Mouse (Mus musculus): ENCODE measurements around the gene Wdfy1.
A peak's percentile ranks its signal among the peaks of the same experiment; 100 is the strongest.

The Wdfy1 gene

GRCm38 (mm10) chr1:79761106-79761916 lies 14.6 kb downstream of the Wdfy1 start:
- peak; percentile 70 for DNase-seq (ENCODE audit: low read depth, low spot score)

DNA sequence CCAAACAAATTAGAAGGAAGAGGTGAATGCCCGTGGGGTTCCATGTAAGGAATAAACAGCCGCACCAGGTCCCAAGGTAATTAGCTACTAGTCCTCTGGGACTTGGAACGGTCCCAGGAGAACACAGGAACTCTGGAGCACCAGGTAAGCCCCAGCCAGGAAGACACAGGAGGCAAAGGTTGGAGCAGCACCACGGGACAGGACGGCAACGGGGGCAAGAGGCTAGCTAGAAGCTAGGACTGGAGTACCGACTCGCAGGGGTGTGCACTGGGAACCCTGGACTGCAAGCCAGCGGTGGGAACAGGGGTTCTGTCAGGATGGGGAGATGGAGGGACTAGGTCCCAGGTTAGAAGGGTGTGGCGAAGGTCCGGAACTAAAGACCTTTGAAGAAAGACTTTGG lies 15.3 kb downstream of the Wdfy1 start:
- DNase-seq (ENCODE audit: low read depth, low spot score), result no peak

DNA sequence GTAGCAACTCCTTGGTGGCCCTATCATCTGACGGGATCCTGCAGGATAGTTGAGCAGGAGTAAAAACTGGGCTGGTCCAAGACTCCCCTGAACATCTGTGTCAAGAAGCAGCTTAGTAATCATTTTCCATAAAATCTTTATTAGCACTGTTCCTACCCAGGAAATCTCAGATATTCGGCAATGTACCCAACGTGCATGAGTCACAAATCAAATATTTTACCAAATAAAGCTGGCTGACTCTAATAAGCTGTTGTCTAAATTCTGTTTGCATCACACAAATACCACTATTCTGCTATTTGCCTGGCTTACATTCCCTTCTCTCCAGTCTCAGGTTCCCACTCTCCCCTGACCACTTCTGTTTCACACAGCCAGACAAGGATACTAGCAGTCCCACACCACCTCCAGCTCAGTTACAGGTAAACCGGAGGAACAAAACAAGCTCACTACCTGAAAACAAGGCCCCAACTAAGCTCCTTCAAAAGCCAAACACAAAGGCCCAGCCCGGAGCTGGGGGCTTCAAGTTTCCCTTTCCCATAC lies 16.4 kb downstream of the Wdfy1 start:
- no peak for DNase-seq (ENCODE audit: low read depth, low spot score)

GRCm38 (mm10) chr1:79759006-79759405 lies 16.9 kb downstream of the Wdfy1 start:
- no peak for DNase-seq (ENCODE audit: low read depth, low spot score)

DNA sequence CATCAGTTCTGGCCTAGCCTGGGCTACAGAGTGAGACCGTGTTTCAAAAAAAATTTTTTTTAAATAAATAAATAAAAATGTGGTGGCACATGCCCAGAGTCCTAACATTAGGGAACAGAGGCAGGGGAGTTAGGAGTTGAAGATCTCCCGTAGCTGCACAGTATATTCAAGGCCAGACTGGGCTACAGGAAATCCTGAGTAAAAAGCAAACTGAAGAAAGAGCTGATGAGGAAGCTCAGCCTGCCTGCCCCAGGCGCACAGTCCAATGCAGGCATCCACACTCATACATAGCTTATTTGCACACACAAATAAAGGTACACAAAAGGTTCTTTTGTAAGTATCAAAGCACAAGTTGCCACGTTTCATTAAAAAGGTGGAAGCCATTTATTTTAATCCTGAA lies 18.3 kb downstream of the Wdfy1 start:
- DNase-seq (ENCODE audit: low read depth, low spot score), result no peak

DNA sequence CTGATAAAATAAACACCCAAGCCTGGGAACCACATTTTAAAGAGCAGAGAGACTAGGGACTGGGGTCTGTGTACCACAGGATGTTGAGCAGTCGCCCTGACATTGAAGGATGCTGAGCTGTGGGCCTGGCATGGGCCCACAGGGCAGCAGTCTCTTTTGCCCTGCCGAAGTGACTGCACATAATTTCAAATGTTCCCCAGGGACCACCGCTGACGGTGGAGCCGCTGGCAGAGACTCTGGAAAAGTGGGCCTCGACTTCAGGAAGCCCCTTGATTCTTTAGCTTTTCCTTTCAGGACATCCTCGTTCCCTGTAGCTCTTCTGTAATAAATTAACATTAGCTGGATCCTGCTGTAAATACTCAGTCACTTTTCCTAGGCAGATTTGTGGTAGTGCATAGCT lies 18.8 kb downstream of the Wdfy1 start:
- no peak for DNase-seq (ENCODE audit: low read depth, low spot score)

- DNase-seq (ENCODE audit: low read depth, low spot score), result no peak
Observed at GRCm38 (mm10) chr1:79756417-79756816, 19.5 kb downstream of the Wdfy1 start.

DNA sequence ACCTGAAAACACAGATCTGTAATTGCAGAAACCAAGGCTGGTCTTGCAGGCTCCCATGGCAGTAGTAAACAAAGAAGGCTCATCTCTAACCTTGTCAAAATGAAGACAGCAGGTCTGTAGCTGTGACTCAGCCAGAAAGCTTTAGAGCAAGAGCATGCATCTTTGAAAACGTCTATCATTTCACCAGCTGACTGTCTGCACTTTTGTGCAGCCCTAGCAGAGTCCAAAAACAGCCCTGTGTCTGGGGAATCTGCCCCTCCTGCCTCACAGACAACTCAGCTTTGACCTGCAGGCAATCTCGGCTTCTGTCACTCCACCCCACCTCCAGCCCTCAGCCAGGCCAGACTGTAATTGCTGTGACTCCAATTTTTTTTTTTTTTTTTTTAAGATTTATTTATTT lies 20.6 kb downstream of the Wdfy1 start:
- no peak for DNase-seq (ENCODE audit: low read depth, low spot score)

GRCm38 (mm10) chr1:79754936-79755335 lies 21.0 kb downstream of the Wdfy1 start:
- no peak for DNase-seq (ENCODE audit: low read depth, low spot score)

- no peak for DNase-seq (ENCODE audit: low read depth, low spot score)
Observed at GRCm38 (mm10) chr1:79753456-79753855, 22.5 kb downstream of the Wdfy1 start.

DNA sequence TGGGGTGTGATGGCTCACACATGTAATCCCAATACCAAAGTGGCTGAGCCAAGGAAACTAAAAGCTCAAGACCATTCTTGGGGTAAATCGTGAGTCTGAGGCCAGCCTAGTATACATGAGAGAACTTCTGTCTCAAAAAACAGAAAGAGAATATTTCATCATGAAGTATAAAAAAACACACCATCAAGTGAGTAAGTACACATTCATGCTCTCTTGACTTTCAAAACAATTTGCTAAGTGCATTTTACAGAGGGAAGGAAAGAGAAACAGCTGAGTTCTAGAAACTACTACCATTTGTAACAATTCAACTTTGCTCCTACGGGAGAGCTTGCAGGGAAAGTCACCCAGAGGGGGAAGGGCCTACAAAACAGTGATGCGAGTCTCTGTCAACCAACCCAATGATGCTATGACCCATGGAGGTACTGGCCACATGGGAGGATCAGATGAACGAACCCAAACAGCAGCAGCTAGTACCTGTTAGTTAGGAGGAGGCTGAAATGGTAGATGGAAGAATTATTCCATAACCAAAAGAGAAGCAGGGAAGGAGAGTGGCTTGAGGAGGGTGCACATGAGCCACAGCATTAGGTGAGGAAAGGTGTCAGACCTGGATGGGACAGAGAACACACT lies 23.1 kb downstream of the Wdfy1 start:
- DNase-seq (ENCODE audit: low read depth, low spot score), result no peak

- no peak for DNase-seq (ENCODE audit: low read depth, low spot score)
Observed at GRCm38 (mm10) chr1:79752015-79752695, 23.8 kb downstream of the Wdfy1 start.

DNA sequence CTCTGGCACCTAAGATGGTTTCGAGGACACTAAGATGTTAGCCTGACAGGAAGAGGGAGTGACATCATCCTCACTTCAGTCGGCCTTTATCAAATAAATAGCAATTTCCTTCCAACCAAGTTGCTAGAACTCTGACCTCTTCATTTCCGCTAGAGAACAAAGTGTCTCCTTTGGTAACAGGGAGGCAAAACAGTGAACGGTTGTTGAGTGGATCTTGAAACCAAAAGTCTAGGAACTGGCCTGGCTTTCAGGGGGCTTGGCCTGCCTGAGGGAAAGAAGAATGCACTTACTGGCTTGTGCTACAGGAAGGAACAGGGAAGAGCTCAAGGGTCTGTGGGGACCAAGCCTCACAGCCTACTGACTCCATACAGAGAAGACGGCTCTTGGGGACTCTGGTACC lies 24.8 kb downstream of the Wdfy1 start:
- no peak for DNase-seq (ENCODE audit: low read depth, low spot score)

DNA sequence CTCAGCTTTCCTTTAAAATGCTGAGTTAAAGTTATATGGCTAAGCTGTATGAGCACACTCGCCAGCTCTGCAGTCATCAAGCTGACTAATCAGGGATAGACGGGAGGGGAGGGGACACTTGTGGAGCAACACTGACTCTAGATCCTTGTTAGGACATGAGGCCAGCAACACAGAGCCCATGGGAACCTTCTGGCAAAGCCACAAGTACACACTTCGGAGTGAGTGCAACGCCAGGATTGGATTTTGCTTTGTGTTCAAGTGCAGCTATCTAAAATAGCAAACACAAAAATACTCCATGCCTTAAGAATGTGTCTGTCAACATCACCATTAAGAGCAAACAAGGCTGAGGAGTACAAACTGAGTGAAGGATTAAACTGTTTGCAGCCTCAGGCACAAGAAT lies 29.9 kb downstream of the Wdfy1 start:
- DNase-seq (ENCODE audit: low read depth, low spot score), result no peak

DNA sequence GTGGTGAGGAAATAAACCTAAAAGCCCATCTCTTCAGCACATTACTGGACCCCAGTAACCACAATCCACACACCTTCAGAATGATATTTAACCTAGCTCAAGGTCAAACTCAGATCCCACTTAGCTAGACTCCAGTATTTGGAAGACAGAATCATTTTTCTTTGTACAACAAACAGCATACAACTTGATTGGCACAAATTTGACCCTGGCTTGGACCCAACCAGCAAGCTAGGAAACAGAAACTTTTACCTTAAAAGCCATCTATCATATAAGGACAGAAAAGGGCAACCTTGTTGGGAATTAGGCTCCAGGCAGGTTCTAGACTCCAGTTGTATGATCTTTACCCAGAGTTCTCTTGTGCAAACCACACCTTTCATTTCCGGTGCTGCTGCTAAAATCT lies 32.6 kb downstream of the Wdfy1 start:
- DNase-seq (ENCODE audit: low read depth, low spot score), result no peak

GRCm38 (mm10) chr1:79742949-79743348 lies 33.0 kb downstream of the Wdfy1 start:
- no peak for DNase-seq (ENCODE audit: low read depth, low spot score)

- DNase-seq (ENCODE audit: low read depth, low spot score), result no peak
Observed at GRCm38 (mm10) chr1:79741002-79741401, 34.9 kb downstream of the Wdfy1 start.

DNA sequence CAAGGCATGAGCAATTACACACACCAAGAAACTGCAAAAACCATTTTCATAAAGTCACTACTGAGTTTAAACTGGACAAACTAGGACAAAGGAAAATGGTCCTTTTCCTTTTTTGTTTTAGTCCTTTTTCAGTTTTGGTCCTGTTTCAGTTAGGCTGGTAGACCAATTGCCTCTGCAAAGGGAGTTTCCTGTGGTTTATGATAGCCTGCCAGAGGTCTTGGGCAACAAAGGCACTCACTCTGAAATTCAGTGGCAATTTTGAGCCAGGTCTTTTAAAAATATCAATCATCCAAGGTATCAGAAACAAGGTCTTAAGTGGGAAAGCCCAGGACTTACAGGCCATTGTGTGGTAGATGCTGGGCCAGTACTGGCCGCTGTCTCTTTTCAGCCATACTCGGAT lies 36.2 kb downstream of the Wdfy1 start:
- no peak for DNase-seq (ENCODE audit: low read depth, low spot score)

DNA sequence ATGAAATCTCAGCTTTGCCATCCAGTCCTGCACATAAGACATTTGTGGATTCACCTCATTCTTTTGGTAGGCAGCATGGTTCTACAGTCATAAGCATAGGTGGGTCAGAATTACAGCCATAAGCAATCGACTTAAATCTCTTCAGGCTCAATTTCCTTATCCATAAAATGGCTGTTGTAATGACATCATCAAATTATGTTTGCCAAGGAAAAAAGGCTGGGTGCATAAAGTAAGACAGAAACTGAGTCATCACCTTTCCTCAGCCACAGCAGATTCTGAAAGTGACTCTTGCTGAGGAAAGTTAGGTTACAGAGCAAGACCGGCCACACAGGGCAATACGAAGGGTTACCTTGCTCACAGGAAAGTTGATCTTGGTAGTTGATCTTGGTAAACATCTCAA lies 39.5 kb downstream of the Wdfy1 start:
- no peak for DNase-seq (ENCODE audit: low read depth, low spot score)

GRCm38 (mm10) chr1:79734794-79735193 lies 41.1 kb downstream of the Wdfy1 start:
- DNase-seq (ENCODE audit: low read depth, low spot score), result no peak

- DNase-seq (ENCODE audit: low read depth, low spot score), result no peak
Observed at GRCm38 (mm10) chr1:79714152-79714923, 61.6 kb downstream of the Wdfy1 start.

DNA sequence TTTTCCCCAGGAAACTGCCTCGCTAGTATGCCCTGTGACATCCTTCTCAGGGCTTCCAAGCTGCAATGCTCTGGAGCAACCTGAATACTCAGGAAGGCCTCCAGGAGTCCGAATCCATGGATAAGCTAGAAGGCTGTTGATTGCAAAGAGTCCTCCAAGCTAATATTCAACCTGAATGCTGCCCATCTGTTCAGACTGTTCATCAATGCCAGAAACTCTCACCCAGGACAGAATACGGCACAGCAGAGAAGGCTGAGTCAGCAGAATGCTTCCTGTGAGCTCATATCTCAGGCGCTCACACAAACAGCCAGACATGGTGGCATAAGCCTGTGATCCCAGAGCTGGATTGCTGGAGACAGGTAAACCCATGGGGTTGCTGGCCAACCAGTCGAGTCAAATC lies 62.9 kb downstream of the Wdfy1 start:
- no peak for DNase-seq (ENCODE audit: low read depth, low spot score)
